Mouse (Mus musculus) midbrain, embryonic 15.5 days (tissue): ENCODE data around the gene Oit3. TPM values are rescaled to one million over a fixed set of nuclear protein-coding genes. Genes with fewer than 3 reads are reported as not detected.
"Not testable (repeated sequence)": the region's sequence is repeated elsewhere in the genome, so short reads cannot be mapped to it uniquely, and the experiment has no call there.

Experiments
- ATAC-seq: fragments of 200-750 bp; cut with Nextera tagmentation; replicated peaks from 2 replicates; pipeline ENCODE4 v1.8.0; 2017; ENCODE audit warnings: moderate TSS enrichment
- H3K27ac ChIP-seq: fragments of 300-500 bp; sonication (generic); 2 replicates; pipeline ENCODE4 v1.5.1; 2015; ENCODE audit warnings: mild to moderate bottlenecking, inconsistent platforms
- H3K27me3 ChIP-seq: fragments of 300-500 bp; sonication (generic); replicated peaks from 2 replicates; pipeline ENCODE4 v1.6.1; 2015; ENCODE audit warnings: inconsistent platforms
- H3K36me3 ChIP-seq: fragments of 300-500 bp; sonication (generic); replicated peaks from 2 replicates; pipeline ENCODE4 v1.6.1; 2015; ENCODE audit warnings: inconsistent platforms
- H3K4me1 ChIP-seq: fragments of 300-500 bp; sonication (generic); 2 replicates; pipeline ENCODE4 v1.6.1; 2015; ENCODE audit warnings: inconsistent platforms
- H3K4me2 ChIP-seq: fragments of 300-500 bp; sonication (generic); 2 replicates; pipeline ENCODE4 v1.6.1; 2015; ENCODE audit warnings: inconsistent platforms, mild to moderate bottlenecking, moderate library complexity
- H3K4me3 ChIP-seq: fragments of 300-500 bp; sonication (generic); 2 replicates; pipeline ENCODE4 v1.5.1; 2015; ENCODE audit warnings: mild to moderate bottlenecking, inconsistent platforms
- H3K9ac ChIP-seq: fragments of 300-500 bp; sonication (generic); 2 replicates; pipeline ENCODE4 v1.6.1; 2015; ENCODE audit warnings: mild to moderate bottlenecking, inconsistent platforms
- H3K9me3 ChIP-seq: fragments of 300-500 bp; sonication (generic); 2 replicates; pipeline ENCODE4 v1.6.1; 2016; ENCODE audit warnings: inconsistent platforms
- whole genome bisulfite sequencing: fragments of 180-500 bp; shearing (Covaris S2); methylation state at CpG from one replicate; pipeline ENCODE4 v1.1.7; 2015; ENCODE audit warnings: mixed read lengths; 5-methylcytosine and 5-hydroxymethylcytosine counted together
- polyA plus RNA-seq: library from polyadenylated mRNA; unstranded; fragments of >200 nt; fragmentation: Nextera tagmentation; extraction: Ambion mirVana; gene quantifications from 2 replicates; pipeline ENCODE4 v1.2.1, GENCODE M21; 2015

The Oit3 gene
- polyA plus RNA-seq, 1 experiment from 2014 or later = 0.08 TPM

GRCm38 (mm10) chr10:59381563-59381962 is 60.0 kb downstream of the Oit3 start:
- not testable (repeated sequence) for H3K4me2 ChIP-seq, H3K9ac ChIP-seq, H3K27me3 ChIP-seq, ATAC-seq, H3K27ac ChIP-seq, H3K4me1 ChIP-seq, H3K36me3 ChIP-seq, H3K4me3 ChIP-seq, H3K9me3 ChIP-seq
- 86% methylated on average over 7 of the region's 10 CpGs for WGBS

- ATAC-seq = no peak
- Histone ChIP-seq H3K36me3 (no peaks in the 10 kb centered on the region), H3K4me1 (no peaks in the 10 kb centered on the region), H3K4me3 (no peak overlapping the region), H3K27ac (no peak overlapping the region), H3K9ac (no peak overlapping the region), H3K9me3 (no peaks in the 10 kb centered on the region), H3K4me2 (no peak overlapping the region), H3K27me3 (no peaks in the 10 kb centered on the region)
- 76% methylated on average over 2 of the region's 2 CpGs for WGBS
These were observed 61.2 kb downstream of the Oit3 start for GRCm38 (mm10) chr10:59380411-59380821.

- 66% methylated on average over 3 of the region's 3 CpGs for WGBS
- H3K4me1 ChIP-seq = no peaks in the 10 kb centered on the region
- no peak overlapping the region for H3K9ac ChIP-seq
- no peaks in the 10 kb centered on the region for H3K36me3 ChIP-seq
- H3K4me2 ChIP-seq = no peak overlapping the region
- no peak overlapping the region for H3K27ac ChIP-seq
- no peak for ATAC-seq
- no peak overlapping the region for H3K4me3 ChIP-seq
- no peaks in the 10 kb centered on the region for H3K9me3 ChIP-seq
- no peaks in the 10 kb centered on the region for H3K27me3 ChIP-seq
These were observed 61.7 kb downstream of the Oit3 start for GRCm38 (mm10) chr10:59379927-59380326.

- H3K9ac ChIP-seq = no peak overlapping the region
- no peaks in the 10 kb centered on the region for H3K4me1 ChIP-seq
- H3K4me3 ChIP-seq = no peak overlapping the region
- no peaks in the 10 kb centered on the region for H3K36me3 ChIP-seq
- H3K27me3 ChIP-seq = no peaks in the 10 kb centered on the region
- no peaks in the 10 kb centered on the region for H3K9me3 ChIP-seq
- no peak for ATAC-seq
- no peak overlapping the region for H3K4me2 ChIP-seq
- 94% methylated on average over 4 of the region's 4 CpGs for WGBS
- no peak overlapping the region for H3K27ac ChIP-seq
These were observed 62.9 kb downstream of the Oit3 start for GRCm38 (mm10) chr10:59378728-59379127.

- no peak for ATAC-seq
- Histone ChIP-seq H3K4me3 (no peak overlapping the region), H3K4me2 (no peak overlapping the region), H3K27ac (no peak overlapping the region), H3K9me3 (no peaks in the 10 kb centered on the region), H3K27me3 (no peaks in the 10 kb centered on the region), H3K36me3 (peaks cover 3% of the 10 kb centered on the region; the same call in 1 of the 2 replicates), H3K9ac (no peak overlapping the region), H3K4me1 (no peaks in the 10 kb centered on the region)
- WGBS = 93% methylated on average over 10 of the region's 10 CpGs
These were observed 63.7 kb downstream of the Oit3 start for GRCm38 (mm10) chr10:59377906-59378305.

Other genes with a start within 250 kb of the Oit3 start
- gene Sept10, start 219.9 kb downstream of the Oit3 start, polyA plus RNA-seq = 11.5 and 13.4 TPM in 2 replicates
- gene Sowahc, start 219.8 kb downstream of the Oit3 start, polyA plus RNA-seq = 17.5 and 19.0 TPM in 2 replicates
- gene P4ha1, start 118.5 kb downstream of the Oit3 start, polyA plus RNA-seq = 26.0 and 29.1 TPM in 2 replicates
- gene Gm10273, start 46.1 kb downstream of the Oit3 start, polyA plus RNA-seq = 2.1 and 9.3 TPM in 2 replicates
- not detected in 2 replicates for gene Pla2g12b, start 38.1 kb downstream of the Oit3 start, polyA plus RNA-seq
- gene Gm10322, start 174.3 kb upstream of the Oit3 start, polyA plus RNA-seq = not detected in 2 replicates
- 25.9 and 29.8 TPM in 2 replicates for gene Mcu, start 174.9 kb upstream of the Oit3 start, polyA plus RNA-seq